Mouse (Mus musculus) hindbrain, embryonic 13.5 days (tissue): Measurements from ENCODE around the gene Ralbp1. TPM values are rescaled to one million over a fixed set of nuclear protein-coding genes. Genes with fewer than 3 reads are reported as not detected.

Experiments used
- ATAC-seq: fragments of 200-750 bp; cut with Nextera tagmentation; 2 replicates; pipeline ENCODE4 v1.8.0; 2017; ENCODE audit warnings: moderate TSS enrichment; ENCODE audit not compliant: low FRiP score
- H3K27ac ChIP-seq: fragments of 300-500 bp; sonication (generic); 2 replicates; pipeline ENCODE4 v1.5.1; 2015; ENCODE audit warnings: inconsistent platforms, mild to moderate bottlenecking, moderate library complexity
- H3K27me3 ChIP-seq: fragments of 300-500 bp; sonication (generic); 2 replicates; pipeline ENCODE4 v1.6.1; 2015; ENCODE audit warnings: mild to moderate bottlenecking, inconsistent platforms
- H3K36me3 ChIP-seq: fragments of 300-500 bp; sonication (generic); 2 replicates; pipeline ENCODE4 v1.6.1; 2015; ENCODE audit warnings: mild to moderate bottlenecking, inconsistent platforms
- H3K4me1 ChIP-seq: fragments of 300-500 bp; sonication (generic); replicated peaks from 2 replicates; pipeline ENCODE4 v1.6.1; 2015; ENCODE audit warnings: inconsistent platforms
- H3K4me2 ChIP-seq: fragments of 300-500 bp; sonication (generic); 2 replicates; pipeline ENCODE4 v1.6.1; 2015; ENCODE audit warnings: inconsistent platforms, mild to moderate bottlenecking, moderate library complexity
- H3K4me3 ChIP-seq: fragments of 300-500 bp; sonication (generic); 2 replicates; pipeline ENCODE4 v1.5.1; 2015; ENCODE audit warnings: mild to moderate bottlenecking, inconsistent platforms
- H3K9ac ChIP-seq: fragments of 300-500 bp; sonication (generic); 2 replicates; pipeline ENCODE4 v1.6.1; 2015; ENCODE audit warnings: mild to moderate bottlenecking, inconsistent platforms
- H3K9me3 ChIP-seq: fragments of 300-500 bp; sonication (generic); 2 replicates; pipeline ENCODE4 v1.6.1; 2016; ENCODE audit warnings: inconsistent platforms
- WGBS: fragments of 180-500 bp; shearing (Covaris S2); methylation state at CpG from one replicate; pipeline ENCODE4 v1.1.7; 2015; 5-methylcytosine and 5-hydroxymethylcytosine counted together
- polyA plus RNA-seq: library from polyadenylated mRNA; unstranded; fragments of >200 nt; fragmentation: Nextera tagmentation; extraction: Ambion mirVana; gene quantifications from 2 replicates; pipeline ENCODE4 v1.2.1, GENCODE M21; 2015

Ralbp1 gene
- 56.1 and 58.3 TPM in 2 replicates for polyA plus RNA-seq

DNA sequence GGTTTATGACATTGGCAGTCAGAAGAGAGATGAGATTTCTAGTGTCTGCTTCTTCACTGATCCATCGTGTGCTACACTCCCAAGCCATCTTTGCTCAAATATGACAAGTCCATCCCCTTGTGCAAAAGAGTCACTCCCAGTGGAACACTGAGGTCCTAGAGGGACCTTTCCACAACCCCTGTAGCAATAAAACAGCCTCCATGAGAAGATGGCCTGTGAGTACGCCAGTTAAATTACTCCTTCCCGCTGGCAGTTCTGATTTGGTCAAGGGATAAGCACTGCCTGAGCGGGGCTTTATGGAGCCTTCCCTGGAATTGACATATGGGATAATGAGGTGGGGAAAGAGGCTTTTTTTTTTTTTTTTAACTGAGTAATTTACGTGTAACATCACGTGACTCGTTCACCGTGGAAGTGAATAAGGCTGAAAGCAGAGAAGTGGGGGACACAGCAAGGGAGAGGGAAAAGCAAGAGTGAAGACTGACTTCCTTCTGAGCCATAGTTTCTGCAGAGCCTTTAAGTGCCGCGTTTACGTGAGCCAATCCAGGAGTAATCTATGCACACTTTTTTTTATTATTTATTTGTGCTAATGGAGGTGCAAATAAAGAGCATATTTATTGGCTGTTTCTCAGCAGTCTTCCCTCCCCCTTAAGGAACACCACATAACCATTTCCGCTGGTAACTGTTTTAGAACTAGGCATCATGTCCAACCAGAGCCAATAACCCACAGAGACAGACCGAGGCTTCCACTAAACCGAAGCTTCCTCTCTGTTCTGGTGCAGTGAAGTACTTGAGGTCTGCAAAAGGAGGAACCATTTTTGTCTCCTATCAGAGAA lies at the start of gene Ralbp1:
TSS of gene Ralbp1 (minus strand) at position 102 of the 833 bp plus-strand sequence.
- ATAC-seq: no peak
- H3K4me3 ChIP-seq: peak within 1 kb of the TSS; percentile 95
- H3K4me2 ChIP-seq: peak within 1 kb of the TSS; percentile 79
- H3K27ac ChIP-seq: peak within 1 kb of the TSS; percentile 97
- peaks cover 39% of the 10 kb centered on the region for H3K4me1 ChIP-seq
- no peaks in the 10 kb centered on the region for H3K27me3 ChIP-seq
- no peaks in the 10 kb centered on the region for H3K9me3 ChIP-seq
- H3K36me3 ChIP-seq: no peaks in the 10 kb centered on the region
- H3K9ac ChIP-seq: peak within 1 kb of the TSS; percentile 93
- WGBS: 14% methylated on average over 14 of the region's 14 CpGs

DNA sequence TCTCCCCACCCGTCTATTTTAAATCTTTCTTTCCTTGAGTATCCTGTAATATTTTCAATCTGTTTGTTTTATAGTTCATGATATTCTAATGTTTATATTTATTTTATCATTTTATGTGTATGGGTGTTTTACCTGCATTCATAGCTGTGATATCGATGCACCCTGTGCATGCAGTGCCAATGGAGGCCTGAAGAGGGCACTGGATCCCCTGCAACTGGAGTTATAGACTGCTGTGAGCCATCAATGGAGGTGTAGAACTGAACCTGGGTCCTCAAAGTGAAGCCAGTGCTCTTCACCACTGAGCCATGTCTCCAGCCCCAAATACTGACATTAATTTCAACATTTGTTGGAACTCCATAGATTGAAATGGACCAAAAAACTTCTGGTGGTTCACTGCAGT lies 48.1 kb upstream of the Ralbp1 start:
- H3K36me3 ChIP-seq: peaks cover 54% of the 10 kb centered on the region
- H3K27ac ChIP-seq: no peak overlapping the region
- no peak overlapping the region for H3K9ac ChIP-seq
- no peaks in the 10 kb centered on the region for H3K27me3 ChIP-seq
- ATAC-seq: no peak
- H3K4me1 ChIP-seq: peaks cover 12% of the 10 kb centered on the region
- 95% methylated on average over 2 of the region's 2 CpGs for WGBS
- no peak overlapping the region for H3K4me2 ChIP-seq
- H3K4me3 ChIP-seq: no peak overlapping the region
- no peaks in the 10 kb centered on the region for H3K9me3 ChIP-seq

DNA sequence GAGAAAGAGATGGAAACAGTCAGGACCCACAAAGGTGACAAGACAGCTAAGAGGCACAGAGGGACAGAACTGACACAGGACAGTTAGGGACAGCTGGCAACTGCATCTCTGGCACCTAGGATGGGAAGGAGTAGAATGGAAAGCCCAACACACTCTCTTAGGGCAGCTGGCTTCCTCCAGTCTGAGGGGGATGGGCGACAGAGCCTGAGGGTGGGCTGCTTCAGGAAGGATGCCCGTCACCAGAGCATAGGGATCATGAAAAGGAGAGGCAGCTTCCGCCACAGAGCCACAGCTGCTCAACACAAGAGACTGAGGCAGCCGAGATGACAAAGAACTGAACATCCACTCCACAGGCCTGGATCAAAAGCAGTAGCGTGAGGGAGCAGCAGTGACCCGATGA lies 45.9 kb upstream of the Ralbp1 start:
- no peak overlapping the region for H3K4me2 ChIP-seq
- H3K4me1 ChIP-seq: peaks cover 11% of the 10 kb centered on the region
- no peaks in the 10 kb centered on the region for H3K9me3 ChIP-seq
- WGBS: 38% methylated on average over 6 of the region's 6 CpGs
- H3K27ac ChIP-seq: peak overlapping the region; percentile 72
- H3K9ac ChIP-seq: no peak overlapping the region
- H3K4me3 ChIP-seq: no peak overlapping the region
- ATAC-seq: peak; percentile 59; the same call in 1 of the 2 replicates
- H3K27me3 ChIP-seq: no peaks in the 10 kb centered on the region
- H3K36me3 ChIP-seq: peaks cover 63% of the 10 kb centered on the region

DNA sequence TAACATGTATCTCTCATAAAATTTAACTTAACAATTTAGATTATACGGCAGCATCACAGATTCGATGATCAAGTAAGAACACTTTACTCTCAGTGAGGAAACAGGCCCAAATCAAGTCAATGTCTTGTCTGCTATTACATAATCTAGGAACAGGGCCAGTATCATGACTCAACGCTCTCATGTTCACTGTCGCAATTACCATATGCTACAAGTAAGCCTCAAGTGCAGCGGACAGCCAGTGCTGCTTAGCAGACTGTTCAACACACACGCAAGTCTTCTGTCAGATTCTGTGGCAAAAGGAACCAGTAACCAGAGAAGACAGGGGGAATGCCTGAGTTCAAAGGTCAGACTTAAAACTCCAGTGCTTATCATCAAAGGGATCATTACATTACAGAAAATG lies 45.4 kb upstream of the Ralbp1 start:
- Histone ChIP-seq H3K27ac (0 out of 2 replicates have a peak overlapping the region, but pooled peaks have one; percentile 72), H3K36me3 (peaks cover 64% of the 10 kb centered on the region)
- WGBS: 83% methylated on average over 6 of the region's 6 CpGs

DNA sequence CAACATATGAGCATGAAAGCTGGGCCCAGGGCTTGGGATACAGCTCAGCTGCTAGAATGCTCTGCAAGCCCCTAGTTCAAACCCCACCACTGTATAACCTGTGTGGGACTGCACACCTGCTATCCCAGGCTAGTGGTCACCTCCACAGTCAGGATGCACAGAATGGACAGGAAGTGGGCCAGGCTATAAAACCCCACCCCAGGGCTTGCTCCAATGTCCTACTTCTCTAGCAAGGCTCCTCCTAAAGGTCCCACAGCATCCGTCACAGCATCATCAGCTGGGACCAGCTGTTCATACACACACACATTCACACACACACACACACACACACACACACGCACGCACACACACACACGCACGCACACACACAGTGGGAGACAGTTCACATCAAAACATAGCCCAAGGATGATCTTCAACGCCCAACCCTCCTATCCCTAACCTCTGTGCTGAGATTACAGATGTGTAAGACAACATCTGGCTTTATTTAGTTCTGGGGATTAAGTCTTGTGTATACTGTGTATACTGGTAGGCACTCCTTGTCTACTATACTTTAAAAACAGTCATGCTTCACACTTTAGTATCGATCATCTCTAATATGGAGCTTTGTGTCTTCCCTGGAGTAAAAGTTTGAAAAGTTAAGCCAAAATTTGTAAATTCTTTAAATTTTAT lies 44.7 kb upstream of the Ralbp1 start:
- H3K4me1 ChIP-seq: peaks cover 11% of the 10 kb centered on the region
- no peak overlapping the region for H3K4me2 ChIP-seq
- H3K9me3 ChIP-seq: no peaks in the 10 kb centered on the region
- H3K36me3 ChIP-seq: peaks cover 66% of the 10 kb centered on the region
- ATAC-seq: no peak
- no peaks in the 10 kb centered on the region for H3K27me3 ChIP-seq
- 92% methylated on average over 7 of the region's 7 CpGs for WGBS
- no peak overlapping the region for H3K9ac ChIP-seq
- no peak overlapping the region for H3K4me3 ChIP-seq
- H3K27ac ChIP-seq: no peak overlapping the region

More for the DNA sequence above, 45.4 kb upstream of the Ralbp1 start:
- Histone ChIP-seq H3K4me1 (peaks cover 11% of the 10 kb centered on the region), H3K9ac (no peak overlapping the region), H3K4me3 (no peak overlapping the region), H3K27me3 (no peaks in the 10 kb centered on the region), H3K4me2 (no peak overlapping the region), H3K9me3 (no peaks in the 10 kb centered on the region)
- no peak; the same call in 1 of the 2 replicates for ATAC-seq

DNA sequence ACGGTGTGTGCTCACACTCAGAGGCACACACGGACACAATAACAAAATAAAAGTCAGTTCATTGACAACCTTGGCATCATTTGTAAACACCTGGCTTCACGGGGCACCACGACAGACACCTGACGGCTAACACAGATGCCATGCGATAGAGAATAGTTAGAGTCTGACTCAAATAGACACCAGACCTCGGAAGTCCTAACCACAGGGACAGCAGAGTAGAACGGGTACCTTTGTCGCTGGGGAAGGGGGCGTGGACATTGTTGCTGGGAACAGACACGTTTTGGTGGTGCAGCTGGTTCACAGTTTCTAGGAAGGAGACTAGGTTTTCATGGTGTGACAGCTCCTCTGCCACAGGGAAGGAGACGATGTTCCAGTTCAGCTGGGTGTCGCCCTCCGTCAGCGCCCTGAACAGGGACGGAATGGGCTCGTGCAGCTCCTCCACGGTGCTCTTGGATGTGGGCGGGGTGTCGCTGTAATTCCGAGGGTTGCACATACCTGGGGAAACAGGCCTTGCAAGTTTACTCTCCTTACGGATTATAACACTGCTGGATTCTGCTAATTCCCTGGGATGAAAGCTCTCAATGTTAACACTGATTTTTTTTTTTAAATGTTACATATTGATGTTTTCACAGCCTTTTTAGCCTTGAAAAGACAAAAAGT lies 43.9 kb upstream of the Ralbp1 start:
- Histone ChIP-seq H3K4me1 (peaks cover 11% of the 10 kb centered on the region), H3K4me2 (no peak overlapping the region), H3K27ac (no peak overlapping the region), H3K4me3 (no peak overlapping the region), H3K27me3 (no peaks in the 10 kb centered on the region), H3K9me3 (no peaks in the 10 kb centered on the region), H3K9ac (no peak overlapping the region), H3K36me3 (peaks cover 66% of the 10 kb centered on the region)
- ATAC-seq: no peak
- 92% methylated on average over 22 of the region's 22 CpGs for WGBS

DNA sequence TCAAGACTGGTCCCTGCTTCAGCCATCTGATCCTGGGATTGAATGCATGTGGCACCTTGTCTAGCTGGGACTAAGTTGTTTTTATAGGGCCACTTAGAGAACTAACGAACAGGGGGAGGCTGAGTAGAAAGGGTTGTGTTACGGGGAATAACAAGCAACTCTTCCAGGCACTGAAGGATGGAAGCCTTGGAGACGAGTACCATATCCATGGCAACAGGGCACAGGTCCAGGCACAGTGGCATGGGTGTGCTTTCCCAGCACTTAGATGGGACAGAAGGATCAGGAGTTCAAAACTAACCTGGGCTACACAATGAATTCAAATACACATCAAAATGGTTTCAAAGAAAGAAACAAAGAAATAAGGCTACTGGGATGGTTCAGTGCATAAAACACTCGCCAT lies 41.5 kb upstream of the Ralbp1 start:
- Histone ChIP-seq H3K4me3 (no peak overlapping the region), H3K4me1 (peaks cover 11% of the 10 kb centered on the region), H3K27ac (no peak overlapping the region), H3K9me3 (no peaks in the 10 kb centered on the region), H3K36me3 (peaks cover 68% of the 10 kb centered on the region), H3K9ac (no peak overlapping the region), H3K27me3 (no peaks in the 10 kb centered on the region), H3K4me2 (no peak overlapping the region)
- 70% methylated on average over 4 of the region's 4 CpGs for WGBS
- no peak for ATAC-seq

DNA sequence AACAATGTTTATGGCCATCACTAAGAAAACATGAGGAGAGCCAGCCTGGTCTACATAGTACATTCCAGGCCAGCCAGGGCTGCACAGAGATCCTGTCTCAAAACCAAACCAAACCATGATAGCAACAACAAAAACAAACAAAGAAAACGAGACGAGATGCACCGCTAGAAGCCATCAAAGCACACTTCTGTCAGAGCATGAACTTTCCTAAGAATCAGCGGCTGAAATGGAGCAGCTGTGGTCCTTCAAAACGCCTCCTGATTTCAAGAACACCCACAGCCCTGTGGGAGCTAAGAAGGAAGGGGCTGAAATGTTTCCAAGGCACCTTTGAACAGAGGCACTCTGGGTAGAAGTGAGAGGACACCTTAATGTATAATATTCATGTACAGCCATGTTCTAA lies 38.6 kb upstream of the Ralbp1 start:
- Histone ChIP-seq H3K9ac (no peak overlapping the region), H3K9me3 (no peaks in the 10 kb centered on the region), H3K4me3 (no peak overlapping the region), H3K27ac (no peak overlapping the region), H3K4me1 (no peaks in the 10 kb centered on the region), H3K4me2 (no peak overlapping the region), H3K36me3 (peaks cover 66% of the 10 kb centered on the region), H3K27me3 (no peaks in the 10 kb centered on the region)
- no peak for ATAC-seq
- WGBS: 80% methylated on average over 5 of the region's 5 CpGs

DNA sequence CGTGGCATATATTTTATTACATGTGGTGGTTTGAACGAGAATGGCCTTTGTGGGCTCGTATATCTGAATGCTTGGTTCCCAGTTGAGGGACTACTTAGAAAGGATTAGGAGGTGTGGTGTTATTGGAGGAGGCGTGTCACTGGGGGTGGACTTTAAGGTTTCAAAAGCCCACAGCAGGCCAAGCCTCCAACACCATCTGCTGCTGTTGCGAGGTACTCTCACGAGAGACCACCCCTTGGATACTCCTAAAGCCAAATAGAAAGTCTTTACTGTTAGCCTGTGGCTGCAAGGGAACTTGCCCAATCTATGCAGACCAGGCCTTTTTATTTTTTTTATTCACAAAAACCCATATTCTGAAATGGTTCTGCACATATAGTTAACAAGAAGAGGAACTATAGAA lies 36.4 kb upstream of the Ralbp1 start:
- H3K27me3 ChIP-seq: no peaks in the 10 kb centered on the region
- no peaks in the 10 kb centered on the region for H3K4me1 ChIP-seq
- H3K4me2 ChIP-seq: no peak overlapping the region
- no peak for ATAC-seq
- no peaks in the 10 kb centered on the region for H3K9me3 ChIP-seq
- 88% methylated on average over 6 of the region's 6 CpGs for WGBS
- H3K27ac ChIP-seq: no peak overlapping the region
- H3K36me3 ChIP-seq: peaks cover 48% of the 10 kb centered on the region
- no peak overlapping the region for H3K4me3 ChIP-seq
- H3K9ac ChIP-seq: no peak overlapping the region

DNA sequence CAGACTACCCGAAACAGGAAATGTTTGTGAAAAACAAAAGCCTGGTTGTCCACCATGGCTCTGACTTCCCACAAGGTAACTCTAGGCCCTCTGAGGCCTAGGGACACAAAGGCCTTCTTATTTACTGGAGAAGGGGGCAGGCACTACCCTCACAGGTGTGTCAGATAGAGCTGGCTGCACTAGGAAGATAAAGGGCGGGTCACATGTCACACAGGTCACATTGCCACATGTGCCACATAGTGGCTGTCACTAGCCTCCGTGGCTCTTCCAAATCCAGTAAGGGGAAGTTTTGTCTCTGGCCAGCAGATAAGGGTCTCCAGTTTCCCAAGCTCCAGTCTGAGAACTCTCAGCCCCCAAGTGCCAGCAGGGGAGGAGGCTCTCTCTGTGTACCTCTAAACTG lies 33.6 kb upstream of the Ralbp1 start:
- WGBS: 84% methylated on average over 3 of the region's 3 CpGs
- no peak overlapping the region for H3K4me3 ChIP-seq
- peaks cover 13% of the 10 kb centered on the region for H3K4me1 ChIP-seq
- peaks cover 24% of the 10 kb centered on the region for H3K36me3 ChIP-seq
- no peak overlapping the region for H3K9ac ChIP-seq
- no peak for ATAC-seq
- H3K27ac ChIP-seq: no peak overlapping the region
- no peaks in the 10 kb centered on the region for H3K27me3 ChIP-seq
- H3K4me2 ChIP-seq: no peak overlapping the region
- no peaks in the 10 kb centered on the region for H3K9me3 ChIP-seq

DNA sequence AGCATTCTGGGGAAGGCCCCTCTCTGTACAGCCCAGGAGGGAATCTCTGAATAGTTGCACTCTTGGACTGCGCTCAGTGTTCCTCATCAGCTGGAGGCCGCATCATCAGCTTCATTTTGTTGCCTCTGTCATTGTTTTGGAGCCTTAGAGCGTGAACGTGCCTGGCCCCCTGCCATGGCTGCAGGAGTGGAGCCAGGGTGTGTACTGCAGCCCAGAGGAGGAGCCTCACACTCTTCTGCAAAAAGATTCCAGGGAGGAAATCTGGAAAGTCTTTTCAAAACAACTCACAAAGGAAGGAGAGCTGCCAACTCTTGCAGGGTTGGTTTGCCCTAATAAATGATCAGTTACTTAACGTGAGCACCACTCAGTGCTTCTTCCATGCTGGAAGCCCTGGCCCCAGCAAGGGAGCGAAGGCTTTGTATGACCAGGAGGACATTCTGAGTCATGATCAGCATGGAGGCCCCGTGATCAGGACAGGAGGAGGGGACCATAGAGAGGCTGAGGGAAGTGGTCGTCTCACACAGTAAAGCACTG lies 30.6 kb upstream of the Ralbp1 start:
- H3K4me2 ChIP-seq: 0 out of 2 replicates have a peak overlapping the region, but pooled peaks have one; percentile 8
- peak; percentile 94 for ATAC-seq
- no peaks in the 10 kb centered on the region for H3K36me3 ChIP-seq
- peaks cover 13% of the 10 kb centered on the region for H3K4me1 ChIP-seq
- no peaks in the 10 kb centered on the region for H3K27me3 ChIP-seq
- no peaks in the 10 kb centered on the region for H3K9me3 ChIP-seq
- no peak overlapping the region for H3K4me3 ChIP-seq
- WGBS: 11% methylated on average over 8 of the region's 8 CpGs
- peak overlapping the region; percentile 83 for H3K27ac ChIP-seq
- H3K9ac ChIP-seq: no peak overlapping the region

DNA sequence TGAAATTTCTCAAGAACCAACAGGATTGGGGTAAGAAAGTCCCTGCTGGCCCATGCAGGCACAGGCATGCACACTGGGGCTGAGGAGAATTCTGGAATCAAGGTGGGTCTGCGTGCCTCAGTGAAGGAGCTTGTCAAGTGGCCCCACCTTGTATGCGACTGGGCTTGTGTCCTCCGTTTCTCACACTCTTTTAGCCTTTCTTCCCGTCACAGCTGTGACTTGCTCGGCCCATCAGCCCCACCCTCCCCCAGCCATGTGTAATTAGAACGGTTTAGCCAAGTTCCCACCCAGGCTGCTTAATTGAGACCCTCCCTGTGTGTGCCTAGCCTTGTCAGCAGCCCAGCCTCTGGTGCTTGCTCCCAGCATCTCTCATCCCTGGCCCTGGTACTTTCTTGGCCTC lies 28.5 kb upstream of the Ralbp1 start:
- H3K27me3 ChIP-seq: no peaks in the 10 kb centered on the region
- H3K27ac ChIP-seq: no peak overlapping the region
- H3K4me3 ChIP-seq: no peak overlapping the region
- 63% methylated on average over 6 of the region's 6 CpGs for WGBS
- no peak overlapping the region for H3K4me2 ChIP-seq
- 0 out of 2 replicates have a peak, but pooled peaks have one; percentile 8 for ATAC-seq
- H3K9me3 ChIP-seq: no peaks in the 10 kb centered on the region
- no peaks in the 10 kb centered on the region for H3K36me3 ChIP-seq
- peaks cover 13% of the 10 kb centered on the region for H3K4me1 ChIP-seq
- H3K9ac ChIP-seq: no peak overlapping the region
